Mouse (Mus musculus): ENCODE data around the gene Erv3.
A peak's percentile ranks its signal among the peaks of the same experiment; 100 is the strongest.
"Not testable (repeated sequence)": the region's sequence is repeated elsewhere in the genome, so short reads cannot be mapped to it uniquely, and the experiment has no call there.

Gene Erv3

GRCm38 (mm10) chr2:131863472-131863871 is 3.9 kb upstream of the Erv3 start:
- DNase-seq (ENCODE audit: low spot score): no peak

DNA sequence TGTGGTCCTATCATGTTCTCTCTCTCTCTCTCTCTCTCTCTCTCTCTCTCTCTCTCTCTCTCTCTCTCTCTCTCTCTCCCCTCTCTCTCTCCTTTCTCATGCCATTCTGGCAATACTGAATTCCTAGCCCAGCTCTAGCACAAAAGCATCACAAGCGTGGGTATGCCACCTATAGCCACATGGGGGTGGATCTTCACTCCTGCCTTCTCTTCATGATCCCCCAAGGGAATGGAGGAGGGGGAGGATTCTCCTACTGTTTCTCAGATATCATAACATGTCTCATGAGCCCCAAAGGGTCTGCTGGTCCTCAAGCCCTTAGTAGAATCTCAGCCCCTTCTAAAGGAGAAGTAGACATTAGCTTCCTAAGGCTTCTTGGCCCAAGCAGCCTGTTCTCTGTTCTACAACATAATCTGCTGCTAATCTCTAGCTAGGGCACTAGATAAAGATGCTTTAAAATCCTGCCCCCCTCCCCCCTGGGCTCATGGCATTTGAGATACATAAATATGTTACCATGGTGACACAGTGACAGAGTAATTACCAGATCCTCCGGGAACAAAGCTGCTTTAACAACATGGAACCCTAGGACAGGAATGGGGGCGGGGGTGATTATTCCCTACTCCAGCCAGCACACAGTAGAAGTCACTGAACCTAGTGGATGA is 3.2 kb upstream of the Erv3 start:
- no peak for DNase-seq (ENCODE audit: low spot score)

- DNase-seq (ENCODE audit: low spot score): no peak
Observed at GRCm38 (mm10) chr2:131857838-131858237, 1.7 kb downstream of the Erv3 start.

GRCm38 (mm10) chr2:131853719-131854118 is 5.8 kb downstream of the Erv3 start:
- no peak for DNase-seq (ENCODE audit: low spot score)

- no peak for DNase-seq (ENCODE audit: low spot score)
Observed at GRCm38 (mm10) chr2:131851333-131852092, 8.0 kb downstream of the Erv3 start.

- no peak for DNase-seq (ENCODE audit: low spot score)
Observed at GRCm38 (mm10) chr2:131850047-131850446, 9.5 kb downstream of the Erv3 start.

GRCm38 (mm10) chr2:131847501-131848359 is 11.8 kb downstream of the Erv3 start:
- no peak for DNase-seq (ENCODE audit: low spot score)

GRCm38 (mm10) chr2:131846811-131847210 is 12.7 kb downstream of the Erv3 start:
- DNase-seq (ENCODE audit: low spot score): no peak

GRCm38 (mm10) chr2:131846132-131846710 is 13.3 kb downstream of the Erv3 start:
- DNase-seq (ENCODE audit: low spot score): no peak

DNA sequence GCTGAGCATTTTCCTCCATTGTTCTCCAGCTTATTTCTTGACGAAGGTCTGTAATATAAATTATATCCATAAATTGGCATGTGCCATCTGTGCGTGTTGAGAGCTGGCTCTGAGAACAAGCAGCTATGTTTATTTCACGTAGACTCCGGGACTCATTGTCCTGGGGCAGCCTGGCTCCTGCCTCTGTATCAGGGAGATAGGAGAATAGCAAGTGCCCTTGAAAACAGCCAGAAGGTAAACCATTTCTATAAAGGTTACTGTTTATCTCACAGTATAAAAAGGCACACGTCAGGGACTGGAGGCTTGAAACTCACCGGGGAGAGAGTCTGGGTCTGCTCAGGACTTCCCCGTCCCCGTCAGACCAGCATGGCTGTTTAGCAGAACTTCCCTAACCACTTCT is 13.9 kb downstream of the Erv3 start:
- DNase-seq (ENCODE audit: low spot score): no peak

DNA sequence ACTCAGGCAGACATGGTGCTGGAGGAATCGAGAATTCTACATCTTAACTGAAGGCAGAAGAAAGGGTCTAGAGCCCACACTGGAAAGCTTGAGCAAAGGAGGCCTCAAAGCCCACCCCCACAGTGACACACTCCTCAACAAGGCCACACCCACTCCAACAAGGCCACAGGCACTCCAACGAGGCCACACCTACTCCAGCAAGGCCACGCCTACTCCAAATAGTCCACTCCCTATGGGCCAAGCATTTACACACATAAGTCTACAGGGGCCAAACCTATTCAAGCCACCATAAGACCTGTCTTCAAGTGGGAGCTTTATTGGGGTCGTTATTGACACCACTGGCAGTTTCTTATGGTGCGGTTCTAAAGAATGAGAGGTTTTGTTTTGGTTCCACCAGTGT is 17.0 kb downstream of the Erv3 start:
- no peak for DNase-seq (ENCODE audit: low spot score)

DNA sequence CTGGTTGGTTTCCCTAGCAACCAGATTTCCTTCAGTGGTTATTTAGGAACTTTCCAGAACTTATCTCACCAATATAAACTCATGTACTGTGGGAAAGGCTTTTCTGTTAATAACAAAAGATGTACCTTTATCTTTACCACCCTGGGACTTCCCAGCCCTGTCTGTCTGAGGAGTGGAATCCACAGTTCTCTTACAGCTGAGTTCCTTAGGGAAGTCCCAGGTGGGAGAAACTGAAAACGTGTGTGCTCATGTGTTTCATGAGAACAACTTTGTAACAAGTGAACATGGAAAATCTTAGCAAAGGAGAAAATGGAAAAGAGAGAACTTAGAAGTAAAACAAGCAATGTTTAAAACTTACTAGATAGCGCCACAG is 18.2 kb downstream of the Erv3 start:
- DNase-seq (ENCODE audit: low spot score): no peak

DNA sequence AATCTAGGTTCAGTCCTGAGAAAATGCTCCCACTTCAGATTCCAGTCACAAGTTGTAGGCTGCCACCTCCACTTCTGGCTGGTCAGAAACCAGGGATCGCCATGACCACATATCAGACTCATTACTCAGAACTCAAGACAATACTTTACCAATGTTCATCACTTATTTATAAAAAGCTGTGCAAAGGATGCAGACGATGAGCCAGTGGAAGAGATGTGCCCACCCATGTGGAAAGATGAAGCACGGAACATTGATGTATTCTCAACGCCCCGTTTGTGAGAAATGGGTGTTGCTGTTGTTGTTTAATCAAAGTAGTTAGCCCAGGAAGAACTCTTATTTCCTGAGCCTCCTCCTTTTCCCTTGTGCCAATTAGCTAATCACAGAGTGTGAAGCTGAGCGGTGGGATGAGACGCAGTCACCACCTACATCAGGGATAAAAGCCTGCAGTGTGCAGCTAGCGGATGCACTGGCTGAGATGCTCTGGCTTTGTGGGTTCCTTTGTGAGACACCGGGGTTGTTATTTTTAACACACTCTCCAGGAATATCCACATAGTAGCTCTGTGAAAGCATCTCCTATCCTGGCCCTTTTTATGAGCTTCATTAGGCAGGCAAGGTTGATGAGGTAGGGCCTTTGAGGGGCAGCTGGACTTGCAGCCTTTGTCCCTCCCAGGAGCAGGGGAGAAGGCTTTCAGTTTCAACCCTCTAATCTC is 18.8 kb downstream of the Erv3 start:
- DNase-seq (ENCODE audit: low spot score): no peak

DNA sequence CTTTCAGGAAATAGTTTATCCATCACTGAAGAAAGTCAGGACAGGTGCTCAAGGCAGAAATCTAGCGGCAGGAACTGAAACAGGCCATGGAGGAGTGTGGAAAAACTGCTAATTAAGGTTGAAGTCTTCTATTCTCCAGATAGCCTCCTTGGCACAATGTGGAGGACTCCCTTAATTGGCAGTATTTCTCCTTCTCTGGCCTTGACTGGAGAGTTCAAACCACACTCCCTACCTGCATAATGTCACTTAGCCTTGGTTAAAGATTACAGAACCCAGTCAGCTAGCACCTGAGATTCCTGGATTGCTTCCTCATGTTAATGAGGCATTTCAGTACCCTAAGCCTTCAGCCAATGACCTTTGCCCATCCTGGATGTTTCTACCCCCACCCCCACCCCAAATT is 25.3 kb downstream of the Erv3 start:
- no peak for DNase-seq (ENCODE audit: low spot score)

GRCm38 (mm10) chr2:131831861-131832260 is 27.7 kb downstream of the Erv3 start:
- no peak for DNase-seq (ENCODE audit: low spot score)

GRCm38 (mm10) chr2:131830945-131831344 is 28.6 kb downstream of the Erv3 start:
- DNase-seq (ENCODE audit: low spot score): not testable (repeated sequence)

DNA sequence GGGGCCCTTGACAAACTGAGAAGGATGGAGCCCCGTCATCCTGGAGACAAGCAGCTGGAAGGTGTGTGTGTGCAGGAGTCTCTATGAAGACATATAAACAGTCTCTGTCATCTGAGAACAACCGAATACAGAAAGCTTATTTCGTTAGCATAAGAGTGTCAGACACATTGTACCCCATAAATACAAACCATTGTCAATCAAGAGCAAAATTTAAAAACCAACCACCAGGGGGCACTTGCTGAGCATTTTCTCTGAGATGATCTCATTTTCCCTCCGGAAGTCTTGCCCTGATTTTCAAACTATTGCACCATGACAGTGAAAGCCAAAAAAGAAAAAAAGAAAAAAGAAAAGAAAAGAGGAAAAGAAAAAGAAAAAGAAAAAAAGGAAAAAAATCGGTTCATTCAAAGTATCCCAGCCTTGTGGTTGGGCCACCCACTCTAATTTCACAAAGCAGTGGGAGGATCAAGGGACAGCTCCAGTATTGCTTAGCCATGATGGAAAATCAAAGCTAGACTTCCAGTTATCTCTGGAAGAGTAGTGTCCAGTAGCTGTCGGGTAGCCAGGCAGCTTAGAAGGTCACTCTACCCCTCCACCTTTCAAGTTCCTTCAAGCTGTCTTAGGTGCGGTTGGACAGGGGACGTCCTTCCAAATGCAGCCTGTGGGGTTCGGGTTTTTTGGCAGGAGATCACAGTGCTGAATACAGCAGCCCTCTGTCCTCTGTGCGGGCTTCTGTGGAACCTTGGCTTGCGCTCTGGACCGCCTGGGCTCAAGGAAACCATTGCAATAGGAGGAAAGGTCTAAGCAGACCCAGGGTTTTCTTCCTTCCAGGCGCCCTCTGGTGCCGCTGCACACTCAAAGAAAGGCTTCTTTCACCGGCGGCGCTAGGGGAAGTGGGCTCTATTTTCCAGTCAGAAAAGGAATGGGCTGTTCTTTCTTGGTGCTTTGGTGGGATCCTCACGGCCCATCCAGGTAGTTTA is 31.3 kb downstream of the Erv3 start:
- peak; percentile 46 for DNase-seq (ENCODE audit: low spot score)

GRCm38 (mm10) chr2:131827026-131827687 is 32.4 kb downstream of the Erv3 start:
- DNase-seq (ENCODE audit: low spot score): no peak

DNA sequence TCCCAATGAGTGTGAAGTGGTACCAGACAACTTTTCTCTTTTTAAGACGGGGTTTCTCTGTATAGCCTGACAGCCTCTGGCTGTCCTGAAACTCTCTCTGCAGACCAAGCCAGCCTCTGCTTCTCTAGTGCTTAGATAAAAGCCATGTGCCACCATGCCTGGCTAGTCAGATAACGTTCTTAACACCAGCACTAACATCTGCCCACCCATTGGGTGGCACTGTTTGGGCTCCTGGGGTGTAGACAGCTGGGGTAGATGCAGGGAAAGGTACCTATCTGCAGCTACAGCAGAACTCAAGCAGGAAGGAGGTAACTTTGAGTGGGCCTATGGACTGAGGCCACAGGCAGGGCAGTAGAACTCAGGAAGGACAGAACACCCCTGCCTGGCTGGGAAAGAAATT is 34.0 kb downstream of the Erv3 start:
- no peak for DNase-seq (ENCODE audit: low spot score)

- DNase-seq (ENCODE audit: low spot score): no peak
Observed at GRCm38 (mm10) chr2:131823931-131824330, 35.6 kb downstream of the Erv3 start.
